In genomic region chr5:41941216-41941615, GRCm38 (mm10) we compare ENCODE assay signal across 22 mouse cellular contexts.
"Had no signal": no experiment of that assay in that cellular context is flagged by ENCODE, and none has a peak within 500 bp of the region (broad histone marks: within the 10 kb centered on the region; RNA-seq: fewer than 3 reads in every experiment).

No protein-coding gene starts in this region.

- H3K9me3 ChIP-seq: limb, embryonic 10.5 days; limb, embryonic 13.5 days; liver, embryonic 12.5 days; liver, embryonic 15.5 days; lung, embryonic 15.5 days; megakaryocyte, embryonic 14.5 days; midbrain, embryonic 10.5 days; midbrain, embryonic 13.5 days; stomach, embryonic 15.5 days had no signal

- ATAC-seq: intestine, postnatal 0 days; liver, embryonic 12.5 days; midbrain, embryonic 13.5 days; midbrain, embryonic 16.5 days had no signal

- H3K4me1 ChIP-seq: limb, embryonic 10.5 days; limb, embryonic 13.5 days; liver, embryonic 12.5 days; liver, embryonic 15.5 days; lung, embryonic 15.5 days; megakaryocyte, embryonic 14.5 days; midbrain, embryonic 13.5 days; stomach, embryonic 15.5 days had no signal

- H3K36me3 ChIP-seq: limb, embryonic 10.5 days; limb, embryonic 13.5 days; liver, embryonic 12.5 days; liver, embryonic 15.5 days; lung, embryonic 15.5 days; midbrain, embryonic 10.5 days; midbrain, embryonic 13.5 days; stomach, embryonic 15.5 days had no signal

- H3K4me2 ChIP-seq: limb, embryonic 13.5 days; liver, embryonic 12.5 days; liver, embryonic 15.5 days; lung, embryonic 15.5 days; midbrain, embryonic 13.5 days; stomach, embryonic 15.5 days had no signal

- H3K4me3 ChIP-seq: left cerebral cortex, adult 2 months; limb, embryonic 10.5 days; limb, embryonic 13.5 days; liver, embryonic 12.5 days; liver, embryonic 15.5 days; lung, embryonic 15.5 days; megakaryocyte, embryonic 14.5 days; midbrain, embryonic 10.5 days; midbrain, embryonic 13.5 days; myocyte; stomach, embryonic 15.5 days had no signal

- H3K27ac ChIP-seq: kidney, postnatal 0 days; limb, embryonic 10.5 days; limb, embryonic 13.5 days; liver, embryonic 12.5 days; liver, embryonic 15.5 days; lung, embryonic 15.5 days; midbrain, embryonic 10.5 days; midbrain, embryonic 13.5 days; stomach, embryonic 15.5 days had no signal

- DNase-seq: kidney, adult 2 months; kidney, postnatal 25 days; liver; lung, adult 18-20 months; lung, postnatal 10 days; lung, postnatal 36 days; spleen, adult 18-20 months; thymus, postnatal 25 days had no signal

- H3K9ac ChIP-seq: limb, embryonic 13.5 days; liver, embryonic 12.5 days; liver, embryonic 15.5 days; lung, embryonic 15.5 days; midbrain, embryonic 13.5 days; stomach, embryonic 15.5 days had no signal

- H3K27me3 ChIP-seq: limb, embryonic 13.5 days; liver, embryonic 12.5 days; liver, embryonic 15.5 days; lung, embryonic 15.5 days; megakaryocyte, embryonic 14.5 days; midbrain, embryonic 13.5 days; stomach, embryonic 15.5 days had no signal
